Mouse (Mus musculus) MEL-GATA-1-ER (cell line): ENCODE measurements around the gene Hist1h3a.
A peak's percentile ranks its signal among the peaks of the same experiment; 100 is the strongest.
"Not testable (repeated sequence)": the region's sequence is repeated elsewhere in the genome, so short reads cannot be mapped to it uniquely, and the experiment has no call there.

Source experiments
- DNase-seq: peaks from one replicate; pipeline ENCODE4 v3.0.0-alpha.2; 2012; ENCODE audit warnings: low read depth; ENCODE audit errors: extremely low read depth

The Hist1h3a gene

GRCm38 (mm10) chr13:23743215-23743614 lies 19.0 kb downstream of the Hist1h3a start:
- DNase-seq: no peak

GRCm38 (mm10) chr13:23742007-23742406 lies 20.2 kb downstream of the Hist1h3a start:
- DNase-seq: no peak

GRCm38 (mm10) chr13:23740910-23741309 lies 21.3 kb downstream of the Hist1h3a start:
- no peak for DNase-seq

- DNase-seq: no peak
Observed at GRCm38 (mm10) chr13:23740256-23740840, 21.8 kb downstream of the Hist1h3a start.

- no peak for DNase-seq
Observed at GRCm38 (mm10) chr13:23739922-23740252, 22.3 kb downstream of the Hist1h3a start.

GRCm38 (mm10) chr13:23739069-23739921 lies 22.9 kb downstream of the Hist1h3a start:
- DNase-seq: peak; percentile 96

GRCm38 (mm10) chr13:23738677-23739068 lies 23.5 kb downstream of the Hist1h3a start, which contains the start of gene Hist1h1c:
Hist1h1c (plus strand) TSS chr13:23738808.
- peak; percentile 92 for DNase-seq

- no peak for DNase-seq
Observed at GRCm38 (mm10) chr13:23738041-23738440, 24.1 kb downstream of the Hist1h3a start.

- DNase-seq: no peak
Observed at GRCm38 (mm10) chr13:23737091-23737490, 25.1 kb downstream of the Hist1h3a start.

- peak; percentile 70 for DNase-seq
Observed at GRCm38 (mm10) chr13:23732156-23732804, 29.9 kb downstream of the Hist1h3a start.

- DNase-seq: no peak
Observed at GRCm38 (mm10) chr13:23730479-23730878, 31.7 kb downstream of the Hist1h3a start.

GRCm38 (mm10) chr13:23729706-23730105 lies 32.5 kb downstream of the Hist1h3a start:
- DNase-seq: no peak

- no peak for DNase-seq
Observed at GRCm38 (mm10) chr13:23729192-23729525, 33.0 kb downstream of the Hist1h3a start.

GRCm38 (mm10) chr13:23728472-23729191 lies 33.6 kb downstream of the Hist1h3a start:
- DNase-seq: no peak

GRCm38 (mm10) chr13:23725213-23725612 lies 37.0 kb downstream of the Hist1h3a start:
- no peak for DNase-seq

GRCm38 (mm10) chr13:23724239-23724638 lies 37.9 kb downstream of the Hist1h3a start:
- no peak for DNase-seq

- DNase-seq: not testable (repeated sequence)
Observed at GRCm38 (mm10) chr13:23717593-23718245, 44.5 kb downstream of the Hist1h3a start.

GRCm38 (mm10) chr13:23717176-23717575 lies 45.0 kb downstream of the Hist1h3a start:
- no peak for DNase-seq

- DNase-seq: peak; percentile 50
Observed at GRCm38 (mm10) chr13:23716261-23717042, 45.7 kb downstream of the Hist1h3a start.
